Mouse (Mus musculus): ENCODE data around the gene Arhgap5.

DNA sequence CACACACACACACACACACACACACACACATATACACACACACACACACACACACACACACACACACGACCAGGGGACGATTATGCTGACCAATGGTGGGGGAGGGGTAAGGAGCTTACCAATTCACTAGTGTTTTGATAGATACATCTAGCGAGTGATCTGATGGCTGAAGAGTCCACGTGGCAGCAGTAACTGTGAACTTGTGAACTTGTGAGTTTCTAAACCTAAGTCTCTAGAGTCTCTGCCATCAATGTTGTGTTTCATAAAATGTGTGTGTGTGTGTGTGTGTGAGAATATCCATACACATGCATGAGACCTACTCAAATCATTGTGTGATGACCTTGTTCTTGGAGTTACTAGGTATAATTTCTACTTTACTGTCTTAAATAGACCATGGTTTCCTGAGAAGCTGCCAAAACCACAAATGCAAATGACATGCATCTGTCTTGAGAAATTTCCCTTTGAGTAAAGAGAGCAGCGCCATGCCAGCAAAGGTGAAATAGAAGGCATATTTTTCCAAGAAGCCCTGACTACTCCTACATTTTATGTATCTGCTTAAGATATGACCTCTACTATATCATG lies 21.7 kb upstream of the Arhgap5 start:
- no peak for TF ChIP-seq POLR2A (IDR thresholded peaks at IDR 0.05; ENCODE audit: low read depth, low read length)
- no peak for TF ChIP-seq CTCF (IDR thresholded peaks at IDR 0.05; ENCODE audit: extremely low read depth, insufficient read length, insufficient replicate concordance, low read depth, low read length)

Data from small intestine, adult 2 months (tissue).